Mouse (Mus musculus) thymus, postnatal 0 days (tissue): ENCODE results near the gene Dnaic1. TPM values are rescaled to one million over a fixed set of nuclear protein-coding genes. Genes with fewer than 3 reads are reported as not detected.
A peak's percentile ranks its signal among the peaks of the same experiment; 100 is the strongest.

ENCODE experiments used
- DNase-seq: peaks from one replicate; pipeline ENCODE4 v3.0.0-alpha.2; 2015; ENCODE audit warnings: low spot score
- polyA plus RNA-seq: library from polyadenylated mRNA; unstranded; fragments of >200 nt; fragmentation: Nextera tagmentation; extraction: Ambion mirVana; gene quantifications from 2 replicates; pipeline ENCODE4 v1.2.1, GENCODE M21; 2015

Dnaic1 gene
- polyA plus RNA-seq, 1 experiment from 2014 or later = 0.60 TPM

GRCm38 (mm10) chr4:41568682-41569410 is 729 bp upstream of the Dnaic1 start:
- peak; percentile 23 for DNase-seq

- DNase-seq = no peak
These were observed 1.9 kb downstream of the Dnaic1 start for GRCm38 (mm10) chr4:41571490-41571889.

GRCm38 (mm10) chr4:41573492-41573891 is 3.9 kb downstream of the Dnaic1 start:
- DNase-seq = no peak

GRCm38 (mm10) chr4:41575914-41576313 is 6.3 kb downstream of the Dnaic1 start:
- DNase-seq = no peak

GRCm38 (mm10) chr4:41583353-41583752 is 13.8 kb downstream of the Dnaic1 start:
- no peak for DNase-seq

GRCm38 (mm10) chr4:41602818-41603217 is 33.2 kb downstream of the Dnaic1 start:
- DNase-seq = no peak

- DNase-seq = no peak
These were observed 35.2 kb downstream of the Dnaic1 start for GRCm38 (mm10) chr4:41604476-41605396.

GRCm38 (mm10) chr4:41606784-41607183 is 37.2 kb downstream of the Dnaic1 start:
- DNase-seq = peak; percentile 54

GRCm38 (mm10) chr4:41609681-41610593 is 40.4 kb downstream of the Dnaic1 start:
- DNase-seq = peak; percentile 44

GRCm38 (mm10) chr4:41610594-41610980 is 41.0 kb downstream of the Dnaic1 start:
- DNase-seq = no peak

- no peak for DNase-seq
These were observed 42.6 kb downstream of the Dnaic1 start for GRCm38 (mm10) chr4:41612166-41612565.

- peak; percentile 52 for DNase-seq
These were observed 44.6 kb downstream of the Dnaic1 start for GRCm38 (mm10) chr4:41614156-41614555.

- no peak for DNase-seq
These were observed 46.4 kb downstream of the Dnaic1 start for GRCm38 (mm10) chr4:41615661-41616599.

GRCm38 (mm10) chr4:41618916-41619746 is 49.6 kb downstream of the Dnaic1 start:
- DNase-seq = no peak

- DNase-seq = no peak
These were observed 52.5 kb downstream of the Dnaic1 start for GRCm38 (mm10) chr4:41622071-41622470.

GRCm38 (mm10) chr4:41628202-41628927 is 58.8 kb downstream of the Dnaic1 start:
- no peak for DNase-seq

GRCm38 (mm10) chr4:41630196-41630595 is 60.6 kb downstream of the Dnaic1 start:
- DNase-seq = no peak

GRCm38 (mm10) chr4:41631390-41631789 is 61.8 kb downstream of the Dnaic1 start:
- no peak for DNase-seq

- DNase-seq = no peak
These were observed 63.4 kb downstream of the Dnaic1 start for GRCm38 (mm10) chr4:41633001-41633400.
